Mouse (Mus musculus): ENCODE results near the gene Eif4h. TPM values are rescaled to one million over a fixed set of nuclear protein-coding genes. Genes with fewer than 3 reads are reported as not detected.

The Eif4h gene
- total and polyA plus RNA-seq, 2 experiments: 134 to 139 TPM

- no peaks in the 10 kb centered on the region for H3K79me2 ChIP-seq (ENCODE audit: control insufficient read depth, insufficient read depth, low read length)
- DNase-seq (ENCODE audit: extremely low read depth, low read depth, low spot score): no peak
- TF ChIP-seq CTCF (IDR thresholded peaks at IDR 0.05; ENCODE audit: low read depth, low read length) (no peak), POLR2A (IDR thresholded peaks at IDR 0.05; ENCODE audit: extremely low read depth, insufficient read depth, low read length) (no peak)
- H3K36me3 ChIP-seq (ENCODE audit: control insufficient read depth, insufficient read depth, low read length): no peaks in the 10 kb centered on the region
- no peak overlapping the region for H3K9ac ChIP-seq (ENCODE audit: low read depth, low read length)
- H3K4me1 ChIP-seq (ENCODE audit: control insufficient read depth, insufficient read depth, low read length): no peaks in the 10 kb centered on the region
- H3K27ac ChIP-seq (replicated peaks; ENCODE audit: insufficient read depth, low read depth, low read length): no peak overlapping the region
- no peak overlapping the region for H3K4me3 ChIP-seq (ENCODE audit: insufficient read depth, low read depth, low read length)
- 85% methylated on average over 9 of the region's 9 CpGs for WGBS
- H3K27me3 ChIP-seq (ENCODE audit: control insufficient read depth, insufficient read depth, low read length): no peaks in the 10 kb centered on the region
Observed at GRCm38 (mm10) chr5:134613727-134614126, 25.6 kb downstream of the Eif4h start.

- Histone ChIP-seq H3K27me3 (ENCODE audit: control insufficient read depth, insufficient read depth, low read length) (no peaks in the 10 kb centered on the region), H3K27ac (replicated peaks; ENCODE audit: insufficient read depth, low read depth, low read length) (no peak overlapping the region), H3K4me3 (ENCODE audit: insufficient read depth, low read depth, low read length) (no peak overlapping the region), H3K79me2 (ENCODE audit: control insufficient read depth, insufficient read depth, low read length) (no peaks in the 10 kb centered on the region), H3K4me1 (ENCODE audit: control insufficient read depth, insufficient read depth, low read length) (no peaks in the 10 kb centered on the region), H3K36me3 (ENCODE audit: control insufficient read depth, insufficient read depth, low read length) (no peaks in the 10 kb centered on the region), H3K9ac (ENCODE audit: low read depth, low read length) (no peak overlapping the region)
- TF ChIP-seq POLR2A (IDR thresholded peaks at IDR 0.05; ENCODE audit: extremely low read depth, insufficient read depth, low read length) (no peak), CTCF (IDR thresholded peaks at IDR 0.05; ENCODE audit: low read depth, low read length) (no peak)
- 63% methylated on average over 8 of the region's 8 CpGs for WGBS
- DNase-seq (ENCODE audit: extremely low read depth, low read depth, low spot score): no peak
Observed at GRCm38 (mm10) chr5:134611810-134612521, 27.3 kb downstream of the Eif4h start.

- no peaks in the 10 kb centered on the region for H3K79me2 ChIP-seq (ENCODE audit: control insufficient read depth, insufficient read depth, low read length)
- no peaks in the 10 kb centered on the region for H3K36me3 ChIP-seq (ENCODE audit: control insufficient read depth, insufficient read depth, low read length)
- no peaks in the 10 kb centered on the region for H3K4me1 ChIP-seq (ENCODE audit: control insufficient read depth, insufficient read depth, low read length)
- no peak overlapping the region for H3K9ac ChIP-seq (ENCODE audit: low read depth, low read length)
- no peak overlapping the region for H3K27ac ChIP-seq (replicated peaks; ENCODE audit: insufficient read depth, low read depth, low read length)
- WGBS: 88% methylated on average over 12 of the region's 12 CpGs
- no peak for TF ChIP-seq CTCF (IDR thresholded peaks at IDR 0.05; ENCODE audit: low read depth, low read length)
- no peak for TF ChIP-seq POLR2A (IDR thresholded peaks at IDR 0.05; ENCODE audit: extremely low read depth, insufficient read depth, low read length)
- no peaks in the 10 kb centered on the region for H3K27me3 ChIP-seq (ENCODE audit: control insufficient read depth, insufficient read depth, low read length)
- H3K4me3 ChIP-seq (ENCODE audit: insufficient read depth, low read depth, low read length): no peak overlapping the region
- no peak for DNase-seq (ENCODE audit: extremely low read depth, low read depth, low spot score)
Observed at GRCm38 (mm10) chr5:134609916-134610643, 29.2 kb downstream of the Eif4h start.

- H3K9ac ChIP-seq (ENCODE audit: low read depth, low read length): no peak overlapping the region
- no peaks in the 10 kb centered on the region for H3K27me3 ChIP-seq (ENCODE audit: control insufficient read depth, insufficient read depth, low read length)
- no peaks in the 10 kb centered on the region for H3K4me1 ChIP-seq (ENCODE audit: control insufficient read depth, insufficient read depth, low read length)
- WGBS: 70% methylated on average over 5 of the region's 5 CpGs
- no peak overlapping the region for H3K27ac ChIP-seq (replicated peaks; ENCODE audit: insufficient read depth, low read depth, low read length)
- no peak overlapping the region for H3K4me3 ChIP-seq (ENCODE audit: insufficient read depth, low read depth, low read length)
- TF ChIP-seq CTCF (IDR thresholded peaks at IDR 0.05; ENCODE audit: low read depth, low read length) (no peak), POLR2A (IDR thresholded peaks at IDR 0.05; ENCODE audit: extremely low read depth, insufficient read depth, low read length) (no peak)
- H3K79me2 ChIP-seq (ENCODE audit: control insufficient read depth, insufficient read depth, low read length): no peaks in the 10 kb centered on the region
- no peak for DNase-seq (ENCODE audit: extremely low read depth, low read depth, low spot score)
- H3K36me3 ChIP-seq (ENCODE audit: control insufficient read depth, insufficient read depth, low read length): no peaks in the 10 kb centered on the region
Observed at GRCm38 (mm10) chr5:134607121-134607520, 32.2 kb downstream of the Eif4h start.

GRCm38 (mm10) chr5:134606314-134606713 is 33.0 kb downstream of the Eif4h start:
- DNase-seq (ENCODE audit: extremely low read depth, low read depth, low spot score): no peak
- no peaks in the 10 kb centered on the region for H3K79me2 ChIP-seq (ENCODE audit: control insufficient read depth, insufficient read depth, low read length)
- no peaks in the 10 kb centered on the region for H3K36me3 ChIP-seq (ENCODE audit: control insufficient read depth, insufficient read depth, low read length)
- no peak overlapping the region for H3K27ac ChIP-seq (replicated peaks; ENCODE audit: insufficient read depth, low read depth, low read length)
- no peaks in the 10 kb centered on the region for H3K4me1 ChIP-seq (ENCODE audit: control insufficient read depth, insufficient read depth, low read length)
- no peak overlapping the region for H3K9ac ChIP-seq (ENCODE audit: low read depth, low read length)
- H3K27me3 ChIP-seq (ENCODE audit: control insufficient read depth, insufficient read depth, low read length): no peaks in the 10 kb centered on the region
- TF ChIP-seq CTCF (IDR thresholded peaks at IDR 0.05; ENCODE audit: low read depth, low read length) (peak; percentile 20; the same call in 1 of the 2 replicates), POLR2A (IDR thresholded peaks at IDR 0.05; ENCODE audit: extremely low read depth, insufficient read depth, low read length) (no peak)
- H3K4me3 ChIP-seq (ENCODE audit: insufficient read depth, low read depth, low read length): no peak overlapping the region

- no peaks in the 10 kb centered on the region for H3K79me2 ChIP-seq (ENCODE audit: control insufficient read depth, insufficient read depth, low read length)
- no peaks in the 10 kb centered on the region for H3K36me3 ChIP-seq (ENCODE audit: control insufficient read depth, insufficient read depth, low read length)
- H3K27me3 ChIP-seq (ENCODE audit: control insufficient read depth, insufficient read depth, low read length): no peaks in the 10 kb centered on the region
- H3K4me1 ChIP-seq (ENCODE audit: control insufficient read depth, insufficient read depth, low read length): no peaks in the 10 kb centered on the region
- no peak for DNase-seq (ENCODE audit: extremely low read depth, low read depth, low spot score)
- H3K9ac ChIP-seq (ENCODE audit: low read depth, low read length): no peak overlapping the region
- TF ChIP-seq CTCF (IDR thresholded peaks at IDR 0.05; ENCODE audit: low read depth, low read length): no peak
- TF ChIP-seq POLR2A (IDR thresholded peaks at IDR 0.05; ENCODE audit: extremely low read depth, insufficient read depth, low read length): no peak
- no peak overlapping the region for H3K4me3 ChIP-seq (ENCODE audit: insufficient read depth, low read depth, low read length)
- H3K27ac ChIP-seq (replicated peaks; ENCODE audit: insufficient read depth, low read depth, low read length): no peak overlapping the region
- WGBS: 87% methylated on average over 11 of the region's 11 CpGs
Observed at GRCm38 (mm10) chr5:134604376-134604775, 34.9 kb downstream of the Eif4h start.

All from liver, adult 2 months (tissue).